Mouse (Mus musculus) MEL (cell line): ENCODE data around the gene Map2k5. TPM values are rescaled to one million over a fixed set of nuclear protein-coding genes. Genes with fewer than 3 reads are reported as not detected.

ENCODE experiments used
- DNase-seq: peaks from one replicate; pipeline ENCODE4 v3.0.0; 2011; ENCODE audit warnings: low read depth, low spot score
- H3K27ac ChIP-seq: 2 replicates; pipeline ENCODE4 v1.5.1; 2012; ENCODE audit warnings: low read depth, mild to moderate bottlenecking, control low read depth, low read length, moderate library complexity; ENCODE audit not compliant: control insufficient read depth
- H3K27me3 ChIP-seq, 2 experiments: fragments of 150-350 bp in 1 of 2; sonication (generic) in 1 of 2; 2 replicates each; pipeline ENCODE4 v1.6.1; 2012; ENCODE audit warnings: low read length in 2 of 2, mild to moderate bottlenecking in 2 of 2, improper control_type of control experiment in 1 of 2, moderate library complexity in 1 of 2; ENCODE audit not compliant: insufficient read depth in 2 of 2, control insufficient read depth in 1 of 2
- H3K36me3 ChIP-seq, 2 experiments: 2 replicates each; pipeline ENCODE4 v1.6.1; 2012 to 2014; ENCODE audit warnings: low read length in 2 of 2, improper control_type of control experiment in 1 of 2, inconsistent platforms in 1 of 2, mild to moderate bottlenecking in 1 of 2; ENCODE audit not compliant: insufficient read depth in 2 of 2, control insufficient read depth in 1 of 2
- H3K4me1 ChIP-seq, 2 experiments: fragments of 150-350 bp in 1 of 2; sonication (generic) in 1 of 2; 2 replicates each; pipeline ENCODE4 v1.6.1; 2012; ENCODE audit warnings: low read length in 2 of 2, improper control_type of control experiment in 1 of 2, mild to moderate bottlenecking in 1 of 2; ENCODE audit not compliant: insufficient read depth in 2 of 2, control insufficient read depth in 1 of 2
- H3K4me3 ChIP-seq, 2 experiments: fragments of 150-350 bp in 1 of 2; sonication (generic) in 1 of 2; 2 replicates each; pipeline ENCODE4 v1.5.1; 2012; ENCODE audit warnings: low read depth in 2 of 2, low read length in 2 of 2, mild to moderate bottlenecking in 2 of 2, moderate library complexity in 2 of 2, control low read depth in 1 of 2, improper control_type of control experiment in 1 of 2; ENCODE audit not compliant: control insufficient read depth in 1 of 2, insufficient read depth in 1 of 2
- H3K79me2 ChIP-seq: 2 replicates; pipeline ENCODE4 v1.6.1; 2012; ENCODE audit warnings: mild to moderate bottlenecking, low read length, moderate library complexity; ENCODE audit not compliant: control insufficient read depth, poor library complexity, insufficient read depth
- H3K9ac ChIP-seq: 2 replicates; pipeline ENCODE4 v1.6.1; 2012; ENCODE audit warnings: low read depth, mild to moderate bottlenecking, control low read depth, low read length, moderate library complexity; ENCODE audit not compliant: control insufficient read depth, poor library complexity, severe bottlenecking
- H3K9me3 ChIP-seq: fragments of 150-350 bp; sonication (generic); replicated peaks from 2 replicates; pipeline ENCODE4 v1.6.1; 2012; ENCODE audit warnings: mild to moderate bottlenecking, low read length, improper control_type of control experiment, moderate library complexity; ENCODE audit not compliant: insufficient read depth
- BHLHE40 ChIP-seq: IDR thresholded peaks from 2 replicates; pipeline ENCODE4 v1.6.1; 2012; ENCODE audit warnings: low read depth, mild to moderate bottlenecking, inconsistent platforms, low read length, improper control_type of control experiment, borderline replicate concordance
- CHD1 ChIP-seq: IDR thresholded peaks from 2 replicates; pipeline ENCODE4 v1.6.1; 2012; ENCODE audit warnings: low read depth, mild to moderate bottlenecking, inconsistent platforms, low read length, improper control_type of control experiment
- CHD2 ChIP-seq: IDR thresholded peaks from 2 replicates; pipeline ENCODE4 v1.6.1; 2011; ENCODE audit warnings: low read length, improper control_type of control experiment
- CTCF ChIP-seq, 3 experiments: IDR thresholded peaks in 2 of 3; conservative IDR thresholded peaks in 1 of 3; 2 replicates each; pipeline ENCODE4 v1.5.1; 2011 to 2012; ENCODE audit warnings: low read length in 3 of 3, low read depth in 2 of 3, mild to moderate bottlenecking in 2 of 3, improper control_type of control experiment in 1 of 3, inconsistent platforms in 1 of 3, mixed read lengths in 1 of 3, moderate library complexity in 1 of 3; ENCODE audit not compliant: control insufficient read depth in 1 of 3, insufficient read depth in 1 of 3, poor library complexity in 1 of 3, severe bottlenecking in 1 of 3
- E2F4 ChIP-seq: IDR thresholded peaks from 2 replicates; pipeline ENCODE4 v1.6.1; 2011; ENCODE audit warnings: low read depth, low read length, improper control_type of control experiment, borderline replicate concordance
- ELF1 ChIP-seq: IDR thresholded peaks from 2 replicates; pipeline ENCODE4 v1.6.1; 2014; ENCODE audit warnings: low read depth, mild to moderate bottlenecking, inconsistent platforms, low read length, improper control_type of control experiment, moderate library complexity
- GATA1 ChIP-seq: IDR thresholded peaks from 2 replicates; pipeline ENCODE4 v1.6.1; 2011; ENCODE audit warnings: low read depth, low read length, improper control_type of control experiment
- HCFC1 ChIP-seq: IDR thresholded peaks from 2 replicates; pipeline ENCODE4 v1.6.1; 2012; ENCODE audit warnings: low read depth, mild to moderate bottlenecking, inconsistent platforms, low read length, improper control_type of control experiment, moderate library complexity
- JUND ChIP-seq: IDR thresholded peaks from 2 replicates; pipeline ENCODE4 v1.6.1; 2011; ENCODE audit warnings: low read depth, mild to moderate bottlenecking, improper control_type of control experiment, low read length
- KAT2A ChIP-seq: conservative IDR thresholded peaks from 2 replicates; pipeline ENCODE4 v1.6.1; 2012; ENCODE audit warnings: low read depth, low read length, improper control_type of control experiment, inconsistent platforms
- MAFK ChIP-seq: IDR thresholded peaks from 2 replicates; pipeline ENCODE4 v1.6.1; 2011; ENCODE audit warnings: low read depth, mild to moderate bottlenecking, low read length, improper control_type of control experiment, borderline replicate concordance
- MEF2A ChIP-seq: IDR thresholded peaks from 2 replicates; pipeline ENCODE4 v1.6.1; 2014; ENCODE audit warnings: low read depth, mild to moderate bottlenecking, inconsistent platforms, low read length, improper control_type of control experiment; ENCODE audit not compliant: poor library complexity, insufficient replicate concordance, severe bottlenecking; ENCODE audit errors: extremely low read depth
- MXI1 ChIP-seq: IDR thresholded peaks from 2 replicates; pipeline ENCODE4 v1.6.1; 2011; ENCODE audit warnings: mild to moderate bottlenecking, low read depth, low read length, improper control_type of control experiment
- NELFE ChIP-seq: IDR thresholded peaks from 2 replicates; pipeline ENCODE4 v1.6.1; 2011; ENCODE audit warnings: low read depth, low read length, improper control_type of control experiment
- NRF1 ChIP-seq: IDR thresholded peaks from 2 replicates; pipeline ENCODE4 v1.6.1; 2014; ENCODE audit warnings: low read depth, mild to moderate bottlenecking, inconsistent platforms, low read length, improper control_type of control experiment, moderate library complexity; ENCODE audit not compliant: poor library complexity, insufficient read depth, severe bottlenecking
- POLR2A ChIP-seq, 2 experiments: IDR thresholded peaks; 2 replicates each; pipeline ENCODE4 v1.6.1; 2011 to 2012; ENCODE audit warnings: low read length in 2 of 2, mild to moderate bottlenecking in 2 of 2, control low read depth in 1 of 2, improper control_type of control experiment in 1 of 2, low read depth in 1 of 2, moderate library complexity in 1 of 2; ENCODE audit not compliant: control insufficient read depth in 1 of 2, insufficient read depth in 1 of 2, poor library complexity in 1 of 2
- RCOR1 ChIP-seq: IDR thresholded peaks from 2 replicates; pipeline ENCODE4 v1.6.1; 2012; ENCODE audit warnings: low read depth, mild to moderate bottlenecking, inconsistent platforms, low read length, improper control_type of control experiment
- SIN3A ChIP-seq: IDR thresholded peaks from 2 replicates; pipeline ENCODE4 v1.6.1; 2012; ENCODE audit warnings: low read length, improper control_type of control experiment, inconsistent platforms
- SMC3 ChIP-seq: IDR thresholded peaks from 2 replicates; pipeline ENCODE4 v1.6.1; 2011; ENCODE audit warnings: low read depth, low read length, improper control_type of control experiment
- TAL1 ChIP-seq: IDR thresholded peaks from 2 replicates; pipeline ENCODE4 v1.6.1; 2012; ENCODE audit warnings: mild to moderate bottlenecking, inconsistent platforms, low read length, moderate library complexity, mixed read lengths
- TCF12 ChIP-seq: IDR thresholded peaks from 2 replicates; pipeline ENCODE4 v1.6.1; 2014; ENCODE audit warnings: low read depth, mild to moderate bottlenecking, inconsistent platforms, low read length, improper control_type of control experiment, moderate library complexity
- UBTF ChIP-seq: IDR thresholded peaks from 2 replicates; pipeline ENCODE4 v1.6.1; 2012; ENCODE audit warnings: low read depth, mild to moderate bottlenecking, inconsistent platforms, low read length, improper control_type of control experiment, moderate library complexity, borderline replicate concordance; ENCODE audit not compliant: insufficient read depth
- USF2 ChIP-seq, 2 experiments: IDR thresholded peaks; 2 replicates each; pipeline ENCODE4 v1.6.1; 2011 to 2012; ENCODE audit warnings: improper control_type of control experiment in 2 of 2, low read length in 2 of 2, borderline replicate concordance in 1 of 2, inconsistent platforms in 1 of 2, low read depth in 1 of 2, mild to moderate bottlenecking in 1 of 2; ENCODE audit not compliant: insufficient read depth in 1 of 2
- ZC3H11A ChIP-seq: IDR thresholded peaks from 2 replicates; pipeline ENCODE4 v1.6.1; 2012; ENCODE audit warnings: low read depth, mild to moderate bottlenecking, inconsistent platforms, low read length, improper control_type of control experiment
- ZKSCAN1 ChIP-seq: IDR thresholded peaks from 2 replicates; pipeline ENCODE4 v1.6.1; 2012; ENCODE audit warnings: low read depth, mild to moderate bottlenecking, inconsistent platforms, low read length, improper control_type of control experiment, moderate library complexity
- polyA plus RNA-seq, 2 experiments: library from polyadenylated mRNA; stranded (reverse) in 1 of 2; unstranded in 1 of 2; fragments of >175 nt in 1 of 2; fragments of >200 nt in 1 of 2; gene quantifications; 2 replicates each; pipeline versions ENCODE4 v1.2.1 to v1.2.4; 2012; ENCODE audit warnings: low replicate concordance in 2 of 2, low read depth in 1 of 2; ENCODE audit not compliant: insufficient read length in 2 of 2, insufficient read depth in 1 of 2, missing spikeins in 1 of 2
- total RNA-seq: library from RNA; depleted of rRNA; stranded (reverse); fragments of 300-350 nt; gene quantifications from 2 replicates; pipeline ENCODE4 v1.2.3, GENCODE M21; 2012

Gene Map2k5
- total and polyA plus RNA-seq, 3 experiments: 9.6 to 29.1 TPM; not detected in 1

GRCm38 (mm10) chr9:63339256-63339655 lies 38.4 kb downstream of the Map2k5 start:
- Histone ChIP-seq H3K27ac (no peak overlapping the region), H3K4me3 (no peak overlapping the region)
- no peak for TF ChIP-seq SMC3
- no peak for TF ChIP-seq USF2 (IDR thresholded peaks at IDR 0.05; ENCODE audit: borderline replicate concordance in 1 of 2, insufficient read depth in 1 of 2, low read depth in 1 of 2, low read length in 2 of 2)
- TF ChIP-seq CHD2: no peak
- TF ChIP-seq JUND: no peak
- no peak for TF ChIP-seq TAL1
- TF ChIP-seq NELFE: no peak
- TF ChIP-seq E2F4: no peak
- no peak for TF ChIP-seq POLR2A (IDR thresholded peaks at IDR 0.05; ENCODE audit: control insufficient read depth in 1 of 2, insufficient read depth in 1 of 2, low read depth in 1 of 2, low read length in 2 of 2, poor library complexity in 1 of 2)
- no peak for TF ChIP-seq SIN3A
- no peak for TF ChIP-seq CHD1
- no peak for TF ChIP-seq GATA1
- TF ChIP-seq KAT2A: no peak
- TF ChIP-seq CTCF (IDR thresholded peaks at IDR 0.05 in 2 of 3, conservative IDR thresholded peaks at IDR 0.05 in 1 of 3; ENCODE audit: control insufficient read depth in 1 of 3, insufficient read depth in 1 of 3, low read depth in 2 of 3, low read length in 3 of 3, poor library complexity in 1 of 3, severe bottlenecking in 1 of 3): no peak
- TF ChIP-seq MXI1: no peak
- TF ChIP-seq ELF1: no peak
- no peak for TF ChIP-seq UBTF
- TF ChIP-seq, all 39 proteins: peak for 0
- no peaks in the 10 kb centered on the region for H3K79me2 ChIP-seq
- H3K9me3 ChIP-seq: no peaks in the 10 kb centered on the region
- DNase-seq: no peak
- H3K36me3 ChIP-seq: peaks cover 0 to 2% of the 10 kb centered on the region in 2 experiments; a peak in 2 of 4 replicates
- H3K27me3 ChIP-seq: no peaks in the 10 kb centered on the region
- H3K9ac ChIP-seq: no peak overlapping the region
- H3K4me1 ChIP-seq: no peaks in the 10 kb centered on the region

GRCm38 (mm10) chr9:63338716-63339115 lies 39.0 kb downstream of the Map2k5 start:
- no peak overlapping the region for H3K27ac ChIP-seq
- H3K4me3 ChIP-seq: no peak overlapping the region
- no peak for TF ChIP-seq MAFK
- no peak for TF ChIP-seq MXI1
- no peak for TF ChIP-seq RCOR1
- no peak for TF ChIP-seq POLR2A (IDR thresholded peaks at IDR 0.05; ENCODE audit: control insufficient read depth in 1 of 2, insufficient read depth in 1 of 2, low read depth in 1 of 2, low read length in 2 of 2, poor library complexity in 1 of 2)
- no peak for TF ChIP-seq NRF1
- TF ChIP-seq SMC3: no peak
- no peak for TF ChIP-seq BHLHE40
- no peak for TF ChIP-seq HCFC1
- no peak for TF ChIP-seq TAL1
- TF ChIP-seq TCF12: no peak
- no peak for TF ChIP-seq E2F4
- no peak for TF ChIP-seq ZC3H11A
- no peak for TF ChIP-seq KAT2A
- no peak for TF ChIP-seq ZKSCAN1
- no peak for TF ChIP-seq MEF2A
- TF ChIP-seq UBTF: no peak
- no peaks in the 10 kb centered on the region for H3K9me3 ChIP-seq
- H3K79me2 ChIP-seq: no peaks in the 10 kb centered on the region
- no peaks in the 10 kb centered on the region for H3K27me3 ChIP-seq
- H3K36me3 ChIP-seq: peaks cover 0 to 2% of the 10 kb centered on the region in 2 experiments; a peak in 2 of 4 replicates
- no peak for DNase-seq
- no peak overlapping the region for H3K9ac ChIP-seq
- H3K4me1 ChIP-seq: no peaks in the 10 kb centered on the region
